Mouse (Mus musculus): ENCODE data around the gene Phc3. TPM values are rescaled to one million over a fixed set of nuclear protein-coding genes. Genes with fewer than 3 reads are reported as not detected.

Phc3 gene
- polyA plus RNA-seq, 1 experiment, result 4.6 TPM

DNA sequence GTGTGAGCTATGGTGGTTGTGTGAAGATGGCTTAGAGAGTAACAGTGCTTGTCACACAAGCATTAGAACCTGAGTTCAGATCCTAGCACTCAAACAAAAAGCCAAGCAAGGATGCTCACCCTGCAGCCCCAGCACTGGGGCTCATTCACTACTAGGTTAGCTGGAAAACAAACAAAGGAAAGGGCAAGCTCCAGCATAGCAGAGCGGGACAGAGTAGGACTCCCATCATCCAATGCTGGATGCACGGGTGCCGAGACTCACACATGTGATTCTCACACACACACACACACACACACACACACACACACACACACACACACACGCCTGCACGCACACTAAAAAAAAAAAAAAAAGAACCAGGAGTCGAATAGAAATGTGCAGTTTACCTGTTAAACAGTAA is 117.8 kb downstream of the Phc3 start:
- no peaks in the 10 kb centered on the region for H3K79me3 ChIP-seq (ENCODE audit: low read depth)
- H3K27me3 ChIP-seq (ENCODE audit: control insufficient read depth, insufficient read depth, insufficient read length), result peaks cover 49% of the 10 kb centered on the region
- no peaks in the 10 kb centered on the region for H3K79me2 ChIP-seq (ENCODE audit: control insufficient read depth, insufficient read depth)
- TF ChIP-seq MYOD1 (IDR thresholded peaks at IDR 0.05; ENCODE audit: control insufficient read depth, insufficient read length, low read depth) (no peak), MAX (IDR thresholded peaks at IDR 0.05) (no peak), CEBPB (IDR thresholded peaks at IDR 0.05; ENCODE audit: low read depth) (no peak), CTCF (IDR thresholded peaks at IDR 0.05; ENCODE audit: control insufficient read depth, insufficient read depth, insufficient read length) (no peak), FOSL1 (IDR thresholded peaks at IDR 0.05; ENCODE audit: insufficient read depth, low read length, poor library complexity, severe bottlenecking) (no peak), USF1 (IDR thresholded peaks at IDR 0.05; ENCODE audit: low read depth) (no peak), MYOG (IDR thresholded peaks at IDR 0.05; ENCODE audit: control insufficient read depth, extremely low read depth, insufficient read length) (no peak)
- no peaks in the 10 kb centered on the region for H3K36me3 ChIP-seq (ENCODE audit: control insufficient read depth, insufficient read depth)
- no peak overlapping the region for H3ac ChIP-seq (ENCODE audit: control insufficient read depth, insufficient read length, low read depth)
- H3K4me3 ChIP-seq (ENCODE audit: insufficient read depth, poor library complexity, severe bottlenecking), result no peak overlapping the region

Other genes with a start within 250 kb of the Phc3 start
- gene Samd7, start 223.1 kb downstream of the Phc3 start, polyA plus RNA-seq (2012; fragmentation: generic; extraction: Trizol), result not detected
- 13.0 TPM for gene Sec62, start 176.5 kb downstream of the Phc3 start, polyA plus RNA-seq (2012; fragmentation: generic; extraction: Trizol)
- gene Gpr160, start 113.5 kb downstream of the Phc3 start, polyA plus RNA-seq (2012; fragmentation: generic; extraction: Trizol), result 0.07 TPM
- gene Prkci, start 26.3 kb upstream of the Phc3 start, polyA plus RNA-seq (2012; fragmentation: generic; extraction: Trizol), result 17.5 TPM
- gene Skil, start 125.6 kb upstream of the Phc3 start, polyA plus RNA-seq (2012; fragmentation: generic; extraction: Trizol), result 15.0 TPM
- not detected for gene Cldn11, start 180.5 kb upstream of the Phc3 start, polyA plus RNA-seq (2012; fragmentation: generic; extraction: Trizol)

Data from C2C12 (cell line).